Mouse (Mus musculus): ENCODE measurements at regions not wholly inside any gene's neighbourhood (a gene's known extent, or its start where the extent isn't known, plus 50 kb on each side); places are given as distances from the start of the nearest gene placed in this dataset.
"Not testable (repeated sequence)": the region's sequence is repeated elsewhere in the genome, so short reads cannot be mapped to it uniquely, and the experiment has no call there.

- DNase-seq (ENCODE audit: low read depth, low spot score) = no peak
Measured at GRCm38 (mm10) chr5:7428291-7428690, 83.7 kb upstream of the Zfp804b start.

- DNase-seq (ENCODE audit: low read depth, low spot score) = no peak
Measured at GRCm38 (mm10) chr5:7436461-7436860, 91.9 kb upstream of the Zfp804b start.

GRCm38 (mm10) chr5:7448001-7448400, 103.4 kb upstream of the Zfp804b start:
- DNase-seq (ENCODE audit: low read depth, low spot score) = no peak

- no peak for DNase-seq (ENCODE audit: low read depth, low spot score)
Measured at GRCm38 (mm10) chr5:7454896-7455295, 110.3 kb upstream of the Zfp804b start.

- DNase-seq (ENCODE audit: low read depth, low spot score) = no peak
Measured at GRCm38 (mm10) chr5:7457102-7457501, 112.5 kb upstream of the Zfp804b start.

- no peak for DNase-seq (ENCODE audit: low read depth, low spot score)
Measured at GRCm38 (mm10) chr5:7489150-7489549, 144.6 kb upstream of the Zfp804b start.

GRCm38 (mm10) chr5:7489602-7490001, 145.0 kb upstream of the Zfp804b start:
- DNase-seq (ENCODE audit: low read depth, low spot score) = no peak

GRCm38 (mm10) chr5:7517520-7518181, 173.1 kb upstream of the Zfp804b start:
- no peak for DNase-seq (ENCODE audit: low read depth, low spot score)

- DNase-seq (ENCODE audit: low read depth, low spot score) = no peak
Measured at GRCm38 (mm10) chr5:7532686-7533199, 188.2 kb upstream of the Zfp804b start.

- DNase-seq (ENCODE audit: low read depth, low spot score) = no peak
Measured at GRCm38 (mm10) chr5:7539812-7540645, 195.5 kb upstream of the Zfp804b start.

GRCm38 (mm10) chr5:7540646-7541038, 196.1 kb upstream of the Zfp804b start:
- DNase-seq (ENCODE audit: low read depth, low spot score) = no peak

GRCm38 (mm10) chr5:7543857-7544256, 199.3 kb upstream of the Zfp804b start:
- DNase-seq (ENCODE audit: low read depth, low spot score) = no peak

GRCm38 (mm10) chr5:7580413-7580812, 235.9 kb upstream of the Zfp804b start:
- DNase-seq (ENCODE audit: low read depth, low spot score) = no peak

GRCm38 (mm10) chr5:7586547-7586946, 242.0 kb upstream of the Zfp804b start:
- DNase-seq (ENCODE audit: low read depth, low spot score) = no peak

- no peak for DNase-seq (ENCODE audit: low read depth, low spot score)
Measured at GRCm38 (mm10) chr5:7600418-7600817, 255.9 kb upstream of the Zfp804b start.

GRCm38 (mm10) chr5:7607517-7607916, 263.0 kb upstream of the Zfp804b start:
- no peak for DNase-seq (ENCODE audit: low read depth, low spot score)

- no peak for DNase-seq (ENCODE audit: low read depth, low spot score)
Measured at GRCm38 (mm10) chr5:7607924-7608323, 263.4 kb upstream of the Zfp804b start.

GRCm38 (mm10) chr5:7655280-7655679, 305.0 kb upstream of the Steap4 start:
- DNase-seq (ENCODE audit: low read depth, low spot score) = peak; percentile 33

- no peak for DNase-seq (ENCODE audit: low read depth, low spot score)
Measured at GRCm38 (mm10) chr5:7701776-7702175, 258.5 kb upstream of the Steap4 start.

GRCm38 (mm10) chr5:7719557-7719956, 240.7 kb upstream of the Steap4 start:
- DNase-seq (ENCODE audit: low read depth, low spot score) = no peak

- DNase-seq (ENCODE audit: low read depth, low spot score) = no peak
Measured at GRCm38 (mm10) chr5:7720061-7720460, 240.2 kb upstream of the Steap4 start.

GRCm38 (mm10) chr5:7720688-7721087, 239.6 kb upstream of the Steap4 start:
- DNase-seq (ENCODE audit: low read depth, low spot score) = no peak

GRCm38 (mm10) chr5:7732566-7732965, 227.7 kb upstream of the Steap4 start:
- DNase-seq (ENCODE audit: low read depth, low spot score) = not testable (repeated sequence)

Measured in telencephalon, adult 2 months (tissue).